Mouse (Mus musculus): ENCODE data around the gene Lrrtm1.

DNA sequence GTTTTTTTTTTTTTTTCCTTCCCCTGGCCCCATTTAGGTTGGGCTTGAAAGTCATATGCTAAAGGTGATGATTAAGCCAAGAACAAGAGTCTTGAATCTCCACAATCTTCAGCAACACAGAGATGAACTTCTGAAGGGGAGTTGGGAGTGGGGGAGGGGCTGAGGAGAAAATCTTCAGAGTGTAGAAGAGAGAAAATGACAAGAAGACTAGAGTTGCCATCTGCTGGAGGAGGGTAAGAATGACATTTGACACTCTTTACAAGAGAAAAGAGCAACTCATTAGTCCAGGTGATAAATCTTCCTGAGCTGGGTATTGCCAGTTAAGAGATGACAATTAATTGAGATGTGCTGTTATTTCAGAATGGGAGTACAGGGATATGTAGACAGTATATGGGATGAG is 23.6 kb upstream of the Lrrtm1 start:
- TF ChIP-seq CTCF (IDR thresholded peaks at IDR 0.05; ENCODE audit: control insufficient read depth, insufficient read depth, insufficient replicate concordance, low read depth, low read length): no peak
- no peak for TF ChIP-seq POLR2A (IDR thresholded peaks at IDR 0.05; ENCODE audit: control insufficient read depth, low read depth, low read length)

All from testis, adult 2 months (tissue).